ENCODE assay signal across 8 mouse cellular contexts in genomic region chr9:80068028-80068515, GRCm38 (mm10). TPM values are rescaled to one million over a fixed set of nuclear protein-coding genes. Genes with fewer than 3 reads are reported as not detected.
DNase-seq lines count a peak whose midpoint lies in the region; ATAC-seq and TF ChIP-seq lines count a peak whose summit lies in the region.

No protein-coding gene starts in this region.

- peaks cover 3% of the 10 kb centered on the region; the same call in 1 of the 2 replicates for H3K4me1 ChIP-seq in embryonic fibroblast, embryonic 13.5 days (ENCODE audit: control insufficient read depth, insufficient read depth, low read length)
- peaks cover 33% of the 10 kb centered on the region for H3K4me1 ChIP-seq in limb, embryonic 13.5 days
- H3K4me1 ChIP-seq in stomach, embryonic 14.5 days (ENCODE audit: control insufficient read depth, insufficient read depth, low read length), result peaks cover 8% of the 10 kb centered on the region

- TF ChIP-seq CTCF in embryonic fibroblast, embryonic 13.5 days (IDR thresholded peaks at IDR 0.05; ENCODE audit: borderline replicate concordance, insufficient read depth, low read length), result no peak

- no peak overlapping the region for H3K27ac ChIP-seq in embryonic fibroblast, embryonic 13.5 days (ENCODE audit: insufficient read depth, low read length)
- H3K27ac ChIP-seq in limb, embryonic 13.5 days, result peak overlapping the region; percentile 100
- H3K27ac ChIP-seq in stomach, embryonic 14.5 days (ENCODE audit: low read length), result peak overlapping the region; percentile 100

- WGBS in limb, embryonic 13.5 days, result under 1% methylated on average over 18 of the region's 18 CpGs
- WGBS in stomach, embryonic 14.5 days, result under 1% methylated on average over 18 of the region's 18 CpGs

- TF ChIP-seq POLR2A in embryonic fibroblast, embryonic 13.5 days (IDR thresholded peaks at IDR 0.05; ENCODE audit: low read depth, low read length), result no peak

- H3K9me3 ChIP-seq in limb, embryonic 13.5 days, result 0 out of 2 replicates have a peak, but pooled peaks cover 1% of the 10 kb centered on the region
- peaks cover 4% of the 10 kb centered on the region; the same call in 1 of the 2 replicates for H3K9me3 ChIP-seq in stomach, embryonic 14.5 days (ENCODE audit: control insufficient read depth, low read depth, low read length)

- H3K27me3 ChIP-seq in limb, embryonic 13.5 days, result no peaks in the 10 kb centered on the region
- no peaks in the 10 kb centered on the region for H3K27me3 ChIP-seq in stomach, embryonic 14.5 days (ENCODE audit: control insufficient read depth, insufficient read depth, low read length)

- DNase-seq in retina, adult 2 months (ENCODE audit: low read depth, low spot score), result peak; percentile 3
- no peak for DNase-seq in retina, embryonic 14.5 days (ENCODE audit: low spot score)
- no peak for DNase-seq in left cerebral cortex, adult 9 months (ENCODE audit: low spot score in 2 of 2)
- no peak for DNase-seq in layer of hippocampus, postnatal 25 days (ENCODE audit: extremely low spot score in 1 of 2, low spot score in 1 of 2)
- no peak for DNase-seq in layer of hippocampus, adult 11-12 months (ENCODE audit: low spot score)

- peak overlapping the region; percentile 89 for H3K4me3 ChIP-seq in embryonic fibroblast, embryonic 13.5 days (ENCODE audit: insufficient read depth, low read length)
- peak overlapping the region; percentile 90 for H3K4me3 ChIP-seq in limb, embryonic 13.5 days
- H3K4me3 ChIP-seq in stomach, embryonic 14.5 days (ENCODE audit: low read depth, low read length), result peak overlapping the region; percentile 97

- H3K9ac ChIP-seq in limb, embryonic 13.5 days, result peak overlapping the region; percentile 99
- peak overlapping the region; percentile 100 for H3K9ac ChIP-seq in stomach, embryonic 14.5 days (replicated peaks; ENCODE audit: low read depth, low read length)

- H3K36me3 ChIP-seq in limb, embryonic 13.5 days, result no peaks in the 10 kb centered on the region
- H3K36me3 ChIP-seq in stomach, embryonic 14.5 days (ENCODE audit: control insufficient read depth, insufficient read depth, low read length), result no peaks in the 10 kb centered on the region

- no peak for ATAC-seq in limb, embryonic 13.5 days (ENCODE audit: low FRiP score, low read depth)
- ATAC-seq in stomach, embryonic 14.5 days (ENCODE audit: insufficient number of reproducible peaks, insufficient read depth, low FRiP score, low read depth), result no peak

- H3K4me2 ChIP-seq in limb, embryonic 13.5 days (replicated peaks), result peak overlapping the region; percentile 67
- peak overlapping the region; percentile 37 for H3K4me2 ChIP-seq in stomach, embryonic 14.5 days (replicated peaks; ENCODE audit: low read depth, low read length)

RNA-seq across cellular contexts. Expression of gene Senp6, which starts 1.4 kb away (rescaled TPM):
- polyA plus RNA-seq in embryonic fibroblast, embryonic 13.5 days (2011; ENCODE audit: insufficient read length, low read depth, missing spikeins), result 113 and 129 TPM in 2 replicates
- 57.8 and 60.2 TPM in 2 replicates for polyA plus RNA-seq in limb, embryonic 13.5 days (2015; fragmentation: Nextera tagmentation; extraction: Ambion mirVana)
- 76.8 and 78.7 TPM in 2 replicates for polyA plus RNA-seq in stomach, embryonic 14.5 days (2014; fragmentation: Nextera tagmentation; extraction: Ambion mirVana)
- 100 to 1,000 TPM in 1 of 2 experiments, 10 to 100 TPM in 1; 99.9 to 112 TPM for total RNA-seq in layer of hippocampus, postnatal 25 days (2021)

RNA-seq across cellular contexts. Expression of gene Filip1, which starts 55.4 kb away (rescaled TPM):
- 0.23 and 0.52 TPM in 2 replicates for polyA plus RNA-seq in embryonic fibroblast, embryonic 13.5 days (2011; ENCODE audit: insufficient read length, low read depth, missing spikeins)
- 4.1 and 4.4 TPM in 2 replicates for polyA plus RNA-seq in limb, embryonic 13.5 days (2015; fragmentation: Nextera tagmentation; extraction: Ambion mirVana)
- polyA plus RNA-seq in stomach, embryonic 14.5 days (2014; fragmentation: Nextera tagmentation; extraction: Ambion mirVana), result 10.9 and 12.7 TPM in 2 replicates
- total RNA-seq in layer of hippocampus, postnatal 25 days (2021), result 10 to 100 TPM in 1 of 2 experiments, 1 to 10 TPM in 1; 8.4 to 14.4 TPM
